Mouse (Mus musculus): ENCODE measurements around the gene Chd5. TPM values are rescaled to one million over a fixed set of nuclear protein-coding genes. Genes with fewer than 3 reads are reported as not detected.

Chd5 gene
- total RNA-seq (2021) = under 1 TPM in 1 of 2 experiments, not detected in 1; 0.12 TPM
- long read RNA-seq, experiment 1, partial matches to known transcripts = 1 of 1 reads
- long read RNA-seq, experiment 1, other reads (novel, unspliced or antisense) = 0 of 1 reads
- long read RNA-seq, experiment 2 = 0 reads

GRCm38 (mm10) chr4:152338419-152339292, at the start of gene Chd5:
TSS of gene Chd5 (plus strand) at chr4:152338651.
- DNase-seq (ENCODE audit: low spot score) = no peak

- no peak for DNase-seq (ENCODE audit: low spot score)
Observed at GRCm38 (mm10) chr4:152290385-152290784, 48.1 kb upstream of the Chd5 start.

GRCm38 (mm10) chr4:152290991-152291390, 47.5 kb upstream of the Chd5 start:
- no peak for DNase-seq (ENCODE audit: low spot score)

GRCm38 (mm10) chr4:152291562-152291961, 46.9 kb upstream of the Chd5 start, which contains the start of gene Hes3:
TSS of gene Hes3 (minus strand) at chr4:152291662.
- no peak for DNase-seq (ENCODE audit: low spot score)

- DNase-seq (ENCODE audit: low spot score) = no peak
Observed at GRCm38 (mm10) chr4:152292102-152292765, 46.2 kb upstream of the Chd5 start.

- no peak for DNase-seq (ENCODE audit: low spot score)
Observed at GRCm38 (mm10) chr4:152294188-152294929, 44.1 kb upstream of the Chd5 start.

GRCm38 (mm10) chr4:152295916-152296315, 42.5 kb upstream of the Chd5 start:
- no peak for DNase-seq (ENCODE audit: low spot score)

GRCm38 (mm10) chr4:152296371-152296770, 42.1 kb upstream of the Chd5 start:
- DNase-seq (ENCODE audit: low spot score) = no peak

GRCm38 (mm10) chr4:152296874-152297861, 41.3 kb upstream of the Chd5 start, which contains the start of gene Icmt:
TSS of gene Icmt (plus strand) at chr4:152297227.
- DNase-seq (ENCODE audit: low spot score) = peak; percentile 99

GRCm38 (mm10) chr4:152298836-152299235, 39.6 kb upstream of the Chd5 start:
- DNase-seq (ENCODE audit: low spot score) = no peak

GRCm38 (mm10) chr4:152300375-152300774, 38.1 kb upstream of the Chd5 start:
- DNase-seq (ENCODE audit: low spot score) = no peak

GRCm38 (mm10) chr4:152302012-152302411, 36.4 kb upstream of the Chd5 start:
- DNase-seq (ENCODE audit: low spot score) = no peak

GRCm38 (mm10) chr4:152303172-152303571, 35.3 kb upstream of the Chd5 start:
- no peak for DNase-seq (ENCODE audit: low spot score)

- DNase-seq (ENCODE audit: low spot score) = no peak
Observed at GRCm38 (mm10) chr4:152304685-152305084, 33.8 kb upstream of the Chd5 start.

GRCm38 (mm10) chr4:152305991-152306390, 32.5 kb upstream of the Chd5 start:
- DNase-seq (ENCODE audit: low spot score) = no peak

GRCm38 (mm10) chr4:152307542-152307941, 30.9 kb upstream of the Chd5 start:
- no peak for DNase-seq (ENCODE audit: low spot score)

GRCm38 (mm10) chr4:152312186-152312585, 26.3 kb upstream of the Chd5 start:
- no peak for DNase-seq (ENCODE audit: low spot score)

- DNase-seq (ENCODE audit: low spot score) = no peak
Observed at GRCm38 (mm10) chr4:152313211-152313632, 25.2 kb upstream of the Chd5 start.

GRCm38 (mm10) chr4:152313934-152314333, 24.5 kb upstream of the Chd5 start:
- DNase-seq (ENCODE audit: low spot score) = no peak

GRCm38 (mm10) chr4:152315498-152316213, 22.8 kb upstream of the Chd5 start:
- no peak for DNase-seq (ENCODE audit: low spot score)
